Mouse (Mus musculus) ES-Bruce4 (cell line): Measurements from ENCODE around the gene H2afz.

Experiments
- CTCF ChIP-seq: IDR thresholded peaks from one replicate; pipeline ENCODE4 v1.8.1; 2011; ENCODE audit warnings: low read depth, low read length
- POLR2A ChIP-seq: IDR thresholded peaks from one replicate; pipeline ENCODE4 v1.8.1; 2011; ENCODE audit warnings: low read length; ENCODE audit not compliant: insufficient read depth

DNA sequence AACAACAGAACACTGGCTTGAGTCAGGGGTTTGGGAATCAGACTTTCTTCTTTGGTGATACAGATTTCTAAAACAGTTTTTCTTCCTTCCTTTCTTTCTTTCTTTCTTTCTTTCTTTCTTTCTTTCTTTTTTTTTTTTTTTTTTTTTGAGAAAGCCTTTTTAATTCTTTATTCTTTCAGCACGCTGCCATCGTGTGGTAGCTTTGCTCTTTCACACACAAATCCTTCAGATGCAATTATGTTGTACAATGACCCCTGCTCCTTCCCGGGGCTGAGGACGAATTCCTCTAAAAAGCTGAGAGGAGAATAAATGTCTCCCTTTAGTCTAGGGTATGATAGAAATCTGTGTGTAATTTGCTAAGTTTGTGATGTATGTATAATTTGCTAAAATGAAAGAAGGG, 45.6 kb upstream of the H2afz start:
- TF ChIP-seq CTCF = no peak
- TF ChIP-seq POLR2A = no peak
